Mouse (Mus musculus) layer of hippocampus, adult 2 months (tissue): ENCODE data around the gene Sntb2. TPM values are rescaled to one million over a fixed set of nuclear protein-coding genes. Genes with fewer than 3 reads are reported as not detected.
"Not testable (repeated sequence)": the region's sequence is repeated elsewhere in the genome, so short reads cannot be mapped to it uniquely, and the experiment has no call there.

Experiments used
- DNase-seq, 2 experiments: peaks; one replicate each; pipeline ENCODE4 v3.0.0; 2022; ENCODE audit warnings: low spot score in 2 of 2
- H3K27ac ChIP-seq: fragments of 200-600 bp; 2 replicates; pipeline ENCODE4 v1.8.1; 2022
- H3K4me3 ChIP-seq: fragments of 200-600 bp; 2 replicates; pipeline ENCODE4 v1.8.1; 2022; ENCODE audit warnings: mild to moderate bottlenecking
- CTCF ChIP-seq: fragments of 200-600 bp; conservative IDR thresholded peaks from 2 replicates; pipeline ENCODE4 v1.8.1; 2022; ENCODE audit warnings: antibody characterized with exemption, mild to moderate bottlenecking, moderate library complexity
- total RNA-seq, 2 experiments: library from RNA; stranded (reverse); gene quantifications; 2 replicates each; pipeline ENCODE4 v1.2.3; 2021

Gene Sntb2
- total RNA-seq, 2 experiments from 2014 or later, result 24.8 to 24.9 TPM

DNA sequence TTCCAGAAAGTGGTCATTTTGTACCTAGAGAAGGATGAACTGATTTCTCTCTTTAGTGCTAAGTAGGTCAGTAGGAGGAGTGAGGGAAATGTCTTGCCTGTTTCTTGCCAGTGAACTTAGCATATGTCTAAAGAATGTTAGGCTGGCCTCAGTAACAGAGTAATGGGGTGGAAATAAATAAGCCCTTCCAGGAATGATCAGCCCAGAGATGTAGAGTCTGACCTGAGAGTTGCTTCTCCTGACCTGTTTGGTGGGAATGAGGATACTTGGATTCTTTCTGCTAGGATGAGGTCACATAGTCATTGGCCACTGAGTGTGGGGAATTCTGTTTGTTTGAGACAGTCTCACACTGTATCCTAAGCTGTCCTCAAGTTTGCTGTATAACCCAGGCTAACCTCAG is 52.0 kb downstream of the Sntb2 start:
- DNase-seq, result no peak
- no peak overlapping the region for H3K27ac ChIP-seq
- H3K4me3 ChIP-seq, result no peak overlapping the region
- TF ChIP-seq CTCF, result no peak

GRCm38 (mm10) chr8:106991393-106991792 is 55.8 kb downstream of the Sntb2 start:
- DNase-seq, result peak in 1 of 2 experiments; percentile 51
- Histone ChIP-seq H3K4me3 (no peak overlapping the region), H3K27ac (peak overlapping the region; percentile 19; the same call in 1 of the 2 replicates)
- TF ChIP-seq CTCF, result no peak

DNA sequence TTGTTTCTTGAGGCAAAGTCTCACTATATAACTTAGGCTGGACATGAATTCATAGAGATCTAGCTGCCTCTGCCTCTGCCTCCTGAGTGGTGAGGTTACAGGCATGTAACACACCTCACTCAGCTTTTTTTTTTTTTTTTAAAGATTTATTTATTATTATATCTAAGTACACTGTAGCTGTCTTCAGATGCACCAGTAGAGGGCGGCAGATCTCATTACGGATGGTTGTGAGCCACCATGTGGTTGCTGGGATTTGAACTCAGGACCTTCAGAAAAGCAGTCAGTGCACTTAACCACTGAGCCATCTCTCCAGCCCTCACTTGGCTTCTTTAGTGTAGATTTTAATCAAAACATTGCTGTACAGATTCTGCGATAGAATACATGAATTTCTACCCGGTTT is 60.8 kb downstream of the Sntb2 start:
- not testable (repeated sequence) for DNase-seq, H3K27ac ChIP-seq, H3K4me3 ChIP-seq
- peak; percentile 62 for TF ChIP-seq CTCF

GRCm38 (mm10) chr8:106997416-106997815 is 61.9 kb downstream of the Sntb2 start:
- TF ChIP-seq CTCF, result no peak
- DNase-seq, result no peak
- H3K27ac ChIP-seq, result no peak overlapping the region
- H3K4me3 ChIP-seq, result no peak overlapping the region

DNA sequence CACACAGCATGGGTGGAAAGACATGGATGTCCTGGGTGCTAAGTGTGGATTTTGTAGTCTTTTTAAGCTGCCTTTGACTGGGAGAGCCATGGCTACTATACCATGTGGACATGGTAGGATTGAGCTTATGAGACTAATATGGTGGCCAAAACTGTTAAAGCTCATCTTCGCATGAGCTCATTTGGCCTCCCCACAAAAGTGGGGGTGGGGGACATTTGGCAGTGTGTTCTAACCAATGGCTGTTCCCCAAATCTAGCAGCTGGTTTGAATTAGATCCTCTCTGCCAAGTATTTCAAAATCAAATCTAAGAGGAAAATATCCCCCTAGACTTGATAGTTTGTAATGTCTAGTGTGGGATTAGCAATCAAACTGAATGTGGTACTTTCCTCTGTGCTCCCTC is 63.5 kb downstream of the Sntb2 start:
- Histone ChIP-seq H3K4me3 (no peak overlapping the region), H3K27ac (peak overlapping the region; percentile 77)
- peak; percentile 64 to 66 for DNase-seq
- TF ChIP-seq CTCF, result no peak

DNA sequence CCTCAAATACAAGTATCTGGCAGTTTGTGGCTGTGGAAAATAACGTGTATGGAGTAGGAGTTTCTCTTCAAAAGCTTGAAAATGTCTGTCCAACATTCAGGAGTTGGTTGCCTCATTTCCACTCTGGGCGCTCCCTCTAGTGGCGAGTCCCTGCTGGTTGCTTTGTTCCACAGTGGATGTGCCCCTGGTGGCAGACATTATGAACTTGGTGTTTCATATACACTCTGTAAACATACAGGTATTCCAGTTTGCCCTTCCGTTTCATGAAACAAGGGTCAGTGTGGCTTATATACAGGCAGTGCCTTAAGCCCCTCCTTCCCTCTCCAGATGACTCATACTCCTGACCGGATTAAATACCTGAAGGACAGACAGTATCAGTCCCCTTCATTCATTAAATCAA is 67.0 kb downstream of the Sntb2 start:
- DNase-seq, result peak; percentile 87 to 94
- Histone ChIP-seq H3K27ac (peak overlapping the region; percentile 56; the same call in 1 of the 2 replicates), H3K4me3 (no peak overlapping the region)
- peak; percentile 100 for TF ChIP-seq CTCF

DNA sequence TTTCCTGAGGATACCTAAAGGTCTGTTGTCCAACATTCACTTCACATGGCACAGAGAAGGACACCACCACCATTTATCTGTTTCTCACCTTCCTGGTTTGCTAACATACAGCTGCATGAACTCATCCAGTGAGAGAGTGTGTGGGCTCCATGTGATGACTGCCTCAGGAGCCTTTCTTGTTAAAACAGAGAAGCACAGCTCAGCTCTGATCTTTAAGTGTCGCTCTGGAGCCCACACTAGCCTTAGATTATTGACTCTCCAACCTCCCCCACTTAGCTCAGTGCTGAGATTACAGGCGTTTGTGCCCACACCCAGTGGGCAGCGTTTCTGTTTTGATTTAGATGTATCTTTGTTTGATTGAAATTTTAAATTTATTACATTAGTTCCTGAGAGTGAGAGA is 72.2 kb downstream of the Sntb2 start:
- no peak for DNase-seq

DNA sequence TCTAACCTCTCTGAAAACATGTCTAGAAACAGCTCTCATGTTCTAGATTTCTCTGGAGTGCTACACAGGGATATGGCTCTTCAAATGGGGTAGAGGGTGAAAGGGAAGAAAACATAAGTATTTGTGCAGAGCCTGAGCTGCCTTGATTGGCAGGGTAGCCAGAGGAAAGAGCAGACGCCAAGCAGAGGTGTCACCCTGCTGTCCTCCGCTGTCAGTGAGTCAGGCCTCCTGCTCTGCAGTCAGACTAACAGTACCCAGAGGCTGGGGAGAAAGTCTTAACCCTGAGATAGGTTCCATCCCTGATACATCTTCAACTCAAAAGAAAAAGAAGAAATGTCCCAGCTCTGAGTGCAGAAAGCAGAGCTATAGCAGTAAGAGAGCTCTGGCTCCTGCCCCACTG is 77.1 kb downstream of the Sntb2 start:
- TF ChIP-seq CTCF, result no peak
- no peak overlapping the region for H3K4me3 ChIP-seq
- DNase-seq, result no peak
- H3K27ac ChIP-seq, result no peak overlapping the region

More for the DNA sequence above, 72.2 kb downstream of the Sntb2 start:
- Histone ChIP-seq H3K4me3 (no peak overlapping the region), H3K27ac (0 out of 2 replicates have a peak overlapping the region, but pooled peaks have one; percentile 39)
- no peak for TF ChIP-seq CTCF

DNA sequence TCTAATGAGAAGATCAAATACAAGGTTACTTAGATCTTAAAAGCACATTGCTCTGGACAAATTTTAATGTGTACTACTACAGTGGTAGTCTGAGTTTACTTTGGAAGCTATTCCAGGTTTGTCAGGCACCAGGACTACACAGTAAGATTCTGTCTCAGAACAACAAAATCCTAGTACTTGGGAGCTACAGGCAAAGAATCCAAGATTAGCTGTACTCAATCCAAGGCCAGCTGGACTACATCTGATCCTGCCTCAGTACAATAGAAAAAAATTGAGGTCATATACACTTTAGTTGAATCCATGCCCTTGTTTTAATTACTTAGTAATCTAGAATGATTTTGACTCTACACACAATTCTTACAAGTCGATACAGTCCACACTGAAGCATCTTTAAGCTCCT is 79.4 kb downstream of the Sntb2 start:
- DNase-seq, result no peak
- H3K4me3 ChIP-seq, result no peak overlapping the region
- 0 out of 2 replicates have a peak overlapping the region, but pooled peaks have one; percentile 14 for H3K27ac ChIP-seq
- TF ChIP-seq CTCF, result no peak

GRCm38 (mm10) chr8:107023479-107023878 is 87.9 kb downstream of the Sntb2 start:
- Histone ChIP-seq H3K27ac (no peak overlapping the region), H3K4me3 (no peak overlapping the region)
- no peak for DNase-seq
- no peak for TF ChIP-seq CTCF

GRCm38 (mm10) chr8:107029310-107029709 is 93.8 kb downstream of the Sntb2 start:
- H3K4me3 ChIP-seq, result no peak overlapping the region
- H3K27ac ChIP-seq, result no peak overlapping the region
- no peak for TF ChIP-seq CTCF
- DNase-seq, result no peak

GRCm38 (mm10) chr8:107030058-107030457 is 94.5 kb downstream of the Sntb2 start:
- no peak for TF ChIP-seq CTCF
- no peak for DNase-seq
- no peak overlapping the region for H3K27ac ChIP-seq

GRCm38 (mm10) chr8:107030650-107031576 is 95.4 kb downstream of the Sntb2 start, which contains the start of gene Vps4a:
TSS of gene Vps4a (plus strand) at chr8:107031222.
- Histone ChIP-seq H3K27ac (peak within 1 kb of the TSS; percentile 93), H3K4me3 (peak within 1 kb of the TSS; percentile 88)
- peak; percentile 99 for TF ChIP-seq CTCF
- DNase-seq, result peak; percentile 95 to 97

More at GRCm38 (mm10) chr8:107030058-107030457, 94.5 kb downstream of the Sntb2 start:
- no peak overlapping the region for H3K4me3 ChIP-seq
